In the genomic region with DNA sequence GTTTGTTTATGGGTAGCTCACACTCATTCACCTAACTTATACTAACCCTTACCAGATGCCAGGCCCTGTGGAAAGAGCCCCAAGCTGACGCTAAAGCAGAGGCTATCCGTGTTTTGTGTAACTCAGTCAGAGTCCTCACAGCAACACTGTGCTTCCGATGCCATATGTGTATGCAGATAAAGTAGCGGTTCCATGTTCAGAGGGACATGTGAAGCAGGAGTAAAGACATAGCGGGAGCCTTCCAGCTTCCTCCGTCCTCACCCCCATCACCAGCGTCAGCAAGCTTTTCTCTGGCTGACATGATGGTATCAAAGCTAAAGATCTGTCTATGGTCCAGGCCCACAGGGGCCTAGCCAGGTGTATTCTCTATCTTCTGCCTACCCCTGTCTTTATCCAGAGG, we compare ENCODE assay signal across 10 mouse cellular contexts. TPM values are rescaled to one million over a fixed set of nuclear protein-coding genes. Genes with fewer than 3 reads are reported as not detected.
DNase-seq lines count a peak whose midpoint lies in the region; ATAC-seq and TF ChIP-seq lines count a peak whose summit lies in the region.
"Had no signal": no experiment of that assay in that cellular context is flagged by ENCODE, and none has a peak within 500 bp of the region (broad histone marks: within the 10 kb centered on the region; RNA-seq: fewer than 3 reads in every experiment).

No protein-coding gene starts in this region.

- 24% methylated on average over 7 of the region's 7 CpGs for WGBS in liver, embryonic 15.5 days (ENCODE audit: insufficient replicate concordance)
- 72% methylated on average over 7 of the region's 7 CpGs for WGBS in stomach, postnatal 0 days

- H3K36me3 ChIP-seq in liver, embryonic 15.5 days (replicated peaks), result peaks cover 38% of the 10 kb centered on the region
- no peaks in the 10 kb centered on the region for H3K36me3 ChIP-seq in stomach, postnatal 0 days (ENCODE audit: control insufficient read depth, insufficient read depth, low read length)

- H3K9me3 ChIP-seq in liver, embryonic 15.5 days (replicated peaks), result no peaks in the 10 kb centered on the region; the same call in 1 of the 2 replicates
- no peaks in the 10 kb centered on the region for H3K9me3 ChIP-seq in stomach, postnatal 0 days (ENCODE audit: control insufficient read depth, low read length)

- DNase-seq in cerebellum, adult 11-12 months, result peak; percentile 29
- no peak for DNase-seq in cerebellum, postnatal 14 days
- DNase-seq in right cerebral cortex, postnatal 14 days, result peak; percentile 2
- DNase-seq in right cerebral cortex, adult 2 months (ENCODE audit: low spot score in 2 of 2), result no peak
- no peak for DNase-seq in stomach, postnatal 0 days (ENCODE audit: low spot score)
- no peak for DNase-seq in thymus, postnatal 4 days
- no peak for DNase-seq in kidney, adult 9 months

- H3K27me3 ChIP-seq in liver, embryonic 15.5 days, result no peaks in the 10 kb centered on the region
- no peaks in the 10 kb centered on the region for H3K27me3 ChIP-seq in stomach, postnatal 0 days (ENCODE audit: control insufficient read depth, insufficient read depth, low read length)

- H3K27ac ChIP-seq in liver, embryonic 15.5 days (replicated peaks), result peak overlapping the region; percentile 97
- no peak overlapping the region for H3K27ac ChIP-seq in stomach, postnatal 0 days (replicated peaks)

- H3K9ac ChIP-seq in liver, embryonic 15.5 days, result peak overlapping the region; percentile 99
- no peak overlapping the region for H3K9ac ChIP-seq in stomach, postnatal 0 days (ENCODE audit: low read length)

- H3K4me3 ChIP-seq in liver, embryonic 15.5 days (replicated peaks), result peak overlapping the region; percentile 94
- H3K4me3 ChIP-seq in stomach, postnatal 0 days (ENCODE audit: low read depth, low read length), result no peak overlapping the region

- TF ChIP-seq EP300 in stomach, postnatal 0 days (optimal IDR thresholded peaks at IDR 0.05), result no peak

- TF ChIP-seq CTCF in stomach, postnatal 0 days (IDR thresholded peaks at IDR 0.05; ENCODE audit: low read depth), result no peak

- ATAC-seq in liver, embryonic 15.5 days (ENCODE audit: insufficient read depth), result no peak
- no peak for ATAC-seq in stomach, postnatal 0 days (ENCODE audit: low FRiP score, low TSS enrichment)
- ATAC-seq: activated CD4-positive, CD25-positive, alpha-beta regulatory T cell, adult 4 months had no signal

- H3K4me2 ChIP-seq in liver, embryonic 15.5 days, result peak overlapping the region; percentile 84
- H3K4me2 ChIP-seq in stomach, postnatal 0 days (replicated peaks; ENCODE audit: low read depth), result peak overlapping the region; percentile 96; the same call in 1 of the 2 replicates

- peaks cover 84% of the 10 kb centered on the region for H3K4me1 ChIP-seq in liver, embryonic 15.5 days (replicated peaks)
- peaks cover 34% of the 10 kb centered on the region for H3K4me1 ChIP-seq in stomach, postnatal 0 days (replicated peaks; ENCODE audit: control insufficient read depth, insufficient read depth)

RNA-seq across cellular contexts. Expression of a gene that starts 27.5 kb away (rescaled TPM):
- 7.7 and 8.7 TPM in 2 replicates for polyA plus RNA-seq in liver, embryonic 15.5 days (2015; fragmentation: Nextera tagmentation; extraction: Ambion mirVana)
- polyA plus RNA-seq in stomach, postnatal 0 days (2015; fragmentation: Nextera tagmentation; extraction: Ambion mirVana), result 4.0 and 4.1 TPM in 2 replicates

RNA-seq across cellular contexts. Expression of a gene that starts 42.9 kb away (rescaled TPM):
- 0.16 and 0.24 TPM in 2 replicates for polyA plus RNA-seq in liver, embryonic 15.5 days (2015; fragmentation: Nextera tagmentation; extraction: Ambion mirVana)
- 0.48 and 0.49 TPM in 2 replicates for polyA plus RNA-seq in stomach, postnatal 0 days (2015; fragmentation: Nextera tagmentation; extraction: Ambion mirVana)
- polyA plus RNA-seq: activated CD4-positive, CD25-positive, alpha-beta regulatory T cell, adult 4 months; liver, adult 2 months had no signal

Comparison
In these comparisons a context has a peak if more than half of its experiments do, and no peak if none do; other contexts are left out.
1. DNase-seq: peak in cerebellum, adult 11-12 months (single experiment) and right cerebral cortex, postnatal 14 days (single experiment); none in cerebellum, postnatal 14 days (0 of 2), right cerebral cortex, adult 2 months (0 of 2), stomach, postnatal 0 days (single experiment), thymus, postnatal 4 days (single experiment) and kidney, adult 9 months (single experiment).